14 mouse cellular contexts compared by ENCODE assay signal in genomic region chr2:170597586-170597985, GRCm38 (mm10). TPM values are rescaled to one million over a fixed set of nuclear protein-coding genes. Genes with fewer than 3 reads are reported as not detected.
DNase-seq lines count a peak whose midpoint lies in the region; ATAC-seq and TF ChIP-seq lines count a peak whose summit lies in the region.
"Had no signal": no experiment of that assay in that cellular context is flagged by ENCODE, and none has a peak within 500 bp of the region (broad histone marks: within the 10 kb centered on the region; RNA-seq: fewer than 3 reads in every experiment).

No protein-coding gene starts in this region.

- H3K4me1 ChIP-seq in kidney, adult 2 months (ENCODE audit: control insufficient read depth, insufficient read depth, low read length): no peaks in the 10 kb centered on the region
- no peaks in the 10 kb centered on the region for H3K4me1 ChIP-seq in ES-Bruce4 (ENCODE audit: control insufficient read depth, insufficient read depth, low read length)
- H3K4me1 ChIP-seq in embryonic facial prominence, embryonic 11.5 days (ENCODE audit: control insufficient read depth, insufficient read depth, low read length): no peaks in the 10 kb centered on the region; the same call in 1 of the 2 replicates
- H3K4me1 ChIP-seq: heart, embryonic 12.5 days; midbrain, embryonic 13.5 days had no signal

- no peak overlapping the region for H3K4me2 ChIP-seq in embryonic facial prominence, embryonic 11.5 days (ENCODE audit: low read depth, low read length)
- H3K4me2 ChIP-seq: heart, embryonic 12.5 days; limb, embryonic 12.5 days; midbrain, embryonic 13.5 days had no signal

- no peaks in the 10 kb centered on the region for H3K36me3 ChIP-seq in kidney, adult 2 months (ENCODE audit: control insufficient read depth, insufficient read depth, low read length)
- H3K36me3 ChIP-seq in ES-Bruce4 (ENCODE audit: control insufficient read depth, insufficient read depth, low read length, poor library complexity, severe bottlenecking): no peaks in the 10 kb centered on the region
- H3K36me3 ChIP-seq in embryonic facial prominence, embryonic 11.5 days (replicated peaks; ENCODE audit: control insufficient read depth, insufficient read depth, low read depth, low read length): no peaks in the 10 kb centered on the region
- H3K36me3 ChIP-seq: heart, embryonic 12.5 days; limb, embryonic 12.5 days; midbrain, embryonic 13.5 days had no signal

- ATAC-seq in CD4-positive, CD25-positive, alpha-beta regulatory T cell, adult 4 months: no peak
- ATAC-seq in embryonic facial prominence, embryonic 11.5 days (replicated peaks; ENCODE audit: insufficient number of reproducible peaks, low FRiP score, low TSS enrichment, low read depth): no peak
- ATAC-seq: forebrain, embryonic 14.5 days; midbrain, embryonic 13.5 days had no signal

- no peak overlapping the region for H3K27ac ChIP-seq in kidney, adult 2 months (ENCODE audit: insufficient read depth, low read depth, low read length)
- no peak overlapping the region for H3K27ac ChIP-seq in ES-Bruce4 (ENCODE audit: insufficient read depth, low read length)
- no peak overlapping the region for H3K27ac ChIP-seq in embryonic facial prominence, embryonic 11.5 days (replicated peaks; ENCODE audit: low read depth, low read length)
- H3K27ac ChIP-seq: limb, embryonic 12.5 days; midbrain, embryonic 13.5 days had no signal

- TF ChIP-seq CTCF in kidney, adult 2 months (conservative IDR thresholded peaks at IDR 0.05; ENCODE audit: insufficient read depth, insufficient read length, low read depth, low read length): peak; percentile 48
- TF ChIP-seq CTCF in ES-Bruce4 (IDR thresholded peaks at IDR 0.05; ENCODE audit: low read depth, low read length): peak; percentile 32

- H3K4me3 ChIP-seq in kidney, adult 2 months (ENCODE audit: insufficient read depth, low read depth, low read length): no peak overlapping the region
- H3K4me3 ChIP-seq in ES-Bruce4 (ENCODE audit: low read depth, low read length): no peak overlapping the region
- no peak overlapping the region for H3K4me3 ChIP-seq in embryonic facial prominence, embryonic 11.5 days (ENCODE audit: low read depth, low read length)
- H3K4me3 ChIP-seq: heart, embryonic 12.5 days; limb, embryonic 12.5 days; midbrain, embryonic 13.5 days had no signal

- 11% methylated on average over 2 of the region's 2 CpGs for WGBS in kidney, adult 2 months
- 15% methylated on average over 2 of the region's 2 CpGs for WGBS in embryonic facial prominence, embryonic 11.5 days

- no peak for TF ChIP-seq EP300 in ES-Bruce4 (IDR thresholded peaks at IDR 0.05; ENCODE audit: insufficient read depth, low read depth, low read length)

- no peaks in the 10 kb centered on the region for H3K9me3 ChIP-seq in ES-Bruce4 (replicated peaks; ENCODE audit: control insufficient read depth, insufficient read depth, low read length, poor library complexity, severe bottlenecking)
- H3K9me3 ChIP-seq in embryonic facial prominence, embryonic 11.5 days (replicated peaks; ENCODE audit: control insufficient read depth, low read length): no peaks in the 10 kb centered on the region
- H3K9me3 ChIP-seq: midbrain, embryonic 13.5 days had no signal

- no peak for TF ChIP-seq POLR2A in kidney, adult 2 months (IDR thresholded peaks at IDR 0.05; ENCODE audit: low read depth, low read length)
- no peak for TF ChIP-seq POLR2A in ES-Bruce4 (IDR thresholded peaks at IDR 0.05; ENCODE audit: insufficient read depth, low read length)

- H3K9ac ChIP-seq in ES-Bruce4 (ENCODE audit: low read depth, poor library complexity, severe bottlenecking): no peak overlapping the region
- H3K9ac ChIP-seq in embryonic facial prominence, embryonic 11.5 days (replicated peaks; ENCODE audit: low read length): no peak overlapping the region
- H3K9ac ChIP-seq: heart, embryonic 12.5 days; limb, embryonic 12.5 days; midbrain, embryonic 13.5 days had no signal

- peak; percentile 3 for DNase-seq in CD4-positive, CD25-positive, alpha-beta regulatory T cell, adult 2 months (ENCODE audit: low read depth, low spot score)
- peak; percentile 17 for DNase-seq in kidney, adult 2 months
- DNase-seq in kidney, adult 8-10 months: no peak
- peak; percentile 67 for DNase-seq in embryonic facial prominence, embryonic 11.5 days (ENCODE audit: low spot score)
- DNase-seq in testis, postnatal 14 days (ENCODE audit: low spot score): no peak
- no peak for DNase-seq in right cerebral cortex, postnatal 25 days
- DNase-seq: cerebellum, adult 8-10 months had no signal

- no peaks in the 10 kb centered on the region for H3K27me3 ChIP-seq in kidney, adult 2 months (replicated peaks; ENCODE audit: control insufficient read depth, insufficient read depth, low read length)
- H3K27me3 ChIP-seq in ES-Bruce4 (ENCODE audit: control insufficient read depth, insufficient read depth, low read length, poor library complexity, severe bottlenecking): no peaks in the 10 kb centered on the region; the same call in 1 of the 2 replicates
- H3K27me3 ChIP-seq in embryonic facial prominence, embryonic 11.5 days (ENCODE audit: control insufficient read depth, insufficient read depth, low read length): no peaks in the 10 kb centered on the region
- H3K27me3 ChIP-seq: limb, embryonic 12.5 days; midbrain, embryonic 13.5 days had no signal

RNA-seq across cellular contexts. Expression of gene 4930470P17Rik, which starts 4.2 kb away (rescaled TPM):
- polyA plus RNA-seq in CD4-positive, CD25-positive, alpha-beta regulatory T cell, adult 4 months (2017; shearing (Covaris generic)): not detected
- not detected in 2 replicates for polyA plus RNA-seq in kidney, adult 2 months (2012; rRNA removed)
- polyA plus RNA-seq in ES-Bruce4 (2011; ENCODE audit: insufficient read depth, insufficient read length, low read depth, missing spikeins): not detected in 2 replicates
- polyA plus RNA-seq in embryonic facial prominence, embryonic 11.5 days (2014; fragmentation: Nextera tagmentation; extraction: Ambion mirVana): not detected in 2 replicates
- polyA plus RNA-seq: forebrain, embryonic 14.5 days; heart, embryonic 12.5 days; limb, embryonic 12.5 days; midbrain, embryonic 13.5 days; stomach, embryonic 16.5 days had no signal

Comparison
In these comparisons a context has a peak if more than half of its experiments do, and no peak if none do; other contexts are left out.
1. DNase-seq: peak in CD4-positive, CD25-positive, alpha-beta regulatory T cell, adult 2 months (single experiment), kidney, adult 2 months (single experiment) and embryonic facial prominence, embryonic 11.5 days (single experiment); none in kidney, adult 8-10 months (0 of 2), testis, postnatal 14 days (single experiment) and right cerebral cortex, postnatal 25 days (single experiment).